Mouse (Mus musculus) CD8-positive naive resting alpha-beta T cell, adult 2 months (primary cell): ENCODE measurements around the gene Mecom.

Experiments used
- DNase-seq, 2 experiments: peaks; one replicate each; pipeline ENCODE4 v3.0.0; 2022; ENCODE audit warnings: low read depth in 2 of 2, low spot score in 2 of 2

The Mecom gene

GRCm38 (mm10) chr3:30157128-30157670 is 390.6 kb downstream of the Mecom start:
- DNase-seq: no peak

GRCm38 (mm10) chr3:30154390-30154789 is 393.4 kb downstream of the Mecom start:
- DNase-seq: no peak

GRCm38 (mm10) chr3:30153923-30154331 is 393.9 kb downstream of the Mecom start:
- DNase-seq: no peak

- DNase-seq: no peak
Observed at GRCm38 (mm10) chr3:30150071-30150470, 397.7 kb downstream of the Mecom start.

- DNase-seq: no peak
Observed at GRCm38 (mm10) chr3:30148378-30149079, 399.3 kb downstream of the Mecom start.

- no peak for DNase-seq
Observed at GRCm38 (mm10) chr3:30145051-30145450, 402.8 kb downstream of the Mecom start.

GRCm38 (mm10) chr3:30143961-30144411 is 403.8 kb downstream of the Mecom start:
- DNase-seq: no peak

- no peak for DNase-seq
Observed at GRCm38 (mm10) chr3:30143440-30143839, 404.4 kb downstream of the Mecom start.

- DNase-seq: no peak
Observed at GRCm38 (mm10) chr3:30140349-30140748, 407.5 kb downstream of the Mecom start.

GRCm38 (mm10) chr3:30139678-30140077 is 408.1 kb downstream of the Mecom start:
- no peak for DNase-seq

- no peak for DNase-seq
Observed at GRCm38 (mm10) chr3:30138588-30138987, 409.2 kb downstream of the Mecom start.

- no peak for DNase-seq
Observed at GRCm38 (mm10) chr3:30135857-30136256, 412.0 kb downstream of the Mecom start.

- no peak for DNase-seq
Observed at GRCm38 (mm10) chr3:30135119-30135518, 412.7 kb downstream of the Mecom start.

GRCm38 (mm10) chr3:30132981-30133380 is 414.8 kb downstream of the Mecom start:
- DNase-seq: no peak

GRCm38 (mm10) chr3:30132370-30132769 is 415.4 kb downstream of the Mecom start:
- no peak for DNase-seq

GRCm38 (mm10) chr3:30130495-30130894 is 417.3 kb downstream of the Mecom start:
- no peak for DNase-seq

GRCm38 (mm10) chr3:30122618-30123017 is 425.2 kb downstream of the Mecom start:
- DNase-seq: no peak

- DNase-seq: no peak
Observed at GRCm38 (mm10) chr3:30120790-30121512, 426.9 kb downstream of the Mecom start.

- no peak for DNase-seq
Observed at GRCm38 (mm10) chr3:30118594-30119297, 429.1 kb downstream of the Mecom start.

GRCm38 (mm10) chr3:30113249-30113770 is 434.5 kb downstream of the Mecom start:
- no peak for DNase-seq

GRCm38 (mm10) chr3:30107945-30108670 is 439.7 kb downstream of the Mecom start:
- no peak for DNase-seq
